Mouse (Mus musculus): ENCODE measurements around the gene Fastkd5.
"Not testable (repeated sequence)": the region's sequence is repeated elsewhere in the genome, so short reads cannot be mapped to it uniquely, and the experiment has no call there.

The Fastkd5 gene

GRCm38 (mm10) chr2:130629839-130630203 is at the start of gene Fastkd5, which contains the start of gene Ubox5:
Gene Fastkd5 (minus strand): TSS chr2:130630027.
Gene Ubox5 (minus strand): TSS chr2:130630038.
- DNase-seq: peak; percentile 91

- no peak for DNase-seq
Observed at GRCm38 (mm10) chr2:130679154-130679553, 49.3 kb upstream of the Fastkd5 start.

- DNase-seq: no peak
Observed at GRCm38 (mm10) chr2:130677211-130677610, 47.4 kb upstream of the Fastkd5 start.

GRCm38 (mm10) chr2:130667559-130667958 is 37.7 kb upstream of the Fastkd5 start, which contains the start of gene Itpa:
Gene Itpa (plus strand): TSS chr2:130667610.
- peak; percentile 85 to 90 for DNase-seq

- peak; percentile 91 to 92 for DNase-seq
Observed at GRCm38 (mm10) chr2:130664102-130664701, 34.4 kb upstream of the Fastkd5 start, which contains the start of gene Ddrgk1. Gene Ddrgk1 (minus strand): TSS chr2:130664659.

GRCm38 (mm10) chr2:130663342-130663741 is 33.5 kb upstream of the Fastkd5 start:
- no peak for DNase-seq

GRCm38 (mm10) chr2:130658530-130658929 is 28.7 kb upstream of the Fastkd5 start:
- no peak for DNase-seq

GRCm38 (mm10) chr2:130657541-130657940 is 27.7 kb upstream of the Fastkd5 start:
- no peak for DNase-seq

GRCm38 (mm10) chr2:130656536-130656935 is 26.7 kb upstream of the Fastkd5 start:
- DNase-seq: no peak

GRCm38 (mm10) chr2:130655660-130656339 is 26.0 kb upstream of the Fastkd5 start:
- DNase-seq: no peak

GRCm38 (mm10) chr2:130653760-130654159 is 23.9 kb upstream of the Fastkd5 start:
- DNase-seq: no peak

GRCm38 (mm10) chr2:130653303-130653702 is 23.5 kb upstream of the Fastkd5 start:
- DNase-seq: no peak

GRCm38 (mm10) chr2:130649028-130649427 is 19.2 kb upstream of the Fastkd5 start:
- not testable (repeated sequence) for DNase-seq

- no peak for DNase-seq
Observed at GRCm38 (mm10) chr2:130645198-130645597, 15.4 kb upstream of the Fastkd5 start.

- DNase-seq: peak; percentile 90 to 94
Observed at GRCm38 (mm10) chr2:130642684-130643369, 13.0 kb upstream of the Fastkd5 start, which contains the start of gene Lzts3. Gene Lzts3 (minus strand): TSS chr2:130642803.

GRCm38 (mm10) chr2:130642197-130642660 is 12.4 kb upstream of the Fastkd5 start:
- peak in 1 of 2 experiments; percentile 31 for DNase-seq

GRCm38 (mm10) chr2:130641351-130642025 is 11.7 kb upstream of the Fastkd5 start:
- DNase-seq: no peak

- no peak for DNase-seq
Observed at GRCm38 (mm10) chr2:130639276-130639675, 9.4 kb upstream of the Fastkd5 start.

GRCm38 (mm10) chr2:130638101-130638611 is 8.3 kb upstream of the Fastkd5 start:
- peak in 1 of 2 experiments; percentile 27 for DNase-seq

- DNase-seq: no peak
Observed at GRCm38 (mm10) chr2:130635847-130636246, 6.0 kb upstream of the Fastkd5 start.

GRCm38 (mm10) chr2:130634739-130635411 is 5.0 kb upstream of the Fastkd5 start:
- peak; percentile 21 to 37 for DNase-seq

All from lung, adult 18-20 months (tissue).